11 mouse cellular contexts compared by ENCODE assay signal in genomic region chr15:31532331-31533021, GRCm38 (mm10). TPM values are rescaled to one million over a fixed set of nuclear protein-coding genes. Genes with fewer than 3 reads are reported as not detected.
A peak's percentile ranks its signal among the peaks of the same experiment; 100 is the strongest.
DNase-seq lines count a peak whose midpoint lies in the region; ATAC-seq and TF ChIP-seq lines count a peak whose summit lies in the region.
"Had no signal": no experiment of that assay in that cellular context is flagged by ENCODE, and none has a peak within 500 bp of the region (broad histone marks: within the 10 kb centered on the region; RNA-seq: fewer than 3 reads in every experiment).

No protein-coding gene starts in this region.

- H3K36me3 ChIP-seq in embryonic facial prominence, embryonic 14.5 days (ENCODE audit: control insufficient read depth, insufficient read depth, low read length): no peaks in the 10 kb centered on the region
- H3K36me3 ChIP-seq in embryonic facial prominence, embryonic 10.5 days (replicated peaks): peaks cover 9% of the 10 kb centered on the region
- H3K36me3 ChIP-seq in midbrain, embryonic 11.5 days (ENCODE audit: control insufficient read depth, insufficient read depth, low read length): no peaks in the 10 kb centered on the region
- H3K36me3 ChIP-seq in midbrain, postnatal 0 days (ENCODE audit: insufficient read depth, low read length): no peaks in the 10 kb centered on the region
- no peaks in the 10 kb centered on the region for H3K36me3 ChIP-seq in forebrain, embryonic 14.5 days (ENCODE audit: control insufficient read depth, insufficient read depth, low read length)
- no peaks in the 10 kb centered on the region for H3K36me3 ChIP-seq in midbrain, embryonic 16.5 days (ENCODE audit: control insufficient read depth, insufficient read depth, low read length)
- H3K36me3 ChIP-seq: limb, embryonic 12.5 days had no signal

- no peaks in the 10 kb centered on the region for H3K27me3 ChIP-seq in embryonic facial prominence, embryonic 14.5 days (replicated peaks; ENCODE audit: control insufficient read depth, insufficient read depth, low read length)
- H3K27me3 ChIP-seq in embryonic facial prominence, embryonic 10.5 days (replicated peaks; ENCODE audit: low read depth, poor library complexity, severe bottlenecking): no peaks in the 10 kb centered on the region
- no peaks in the 10 kb centered on the region for H3K27me3 ChIP-seq in midbrain, embryonic 11.5 days (ENCODE audit: control insufficient read depth, insufficient read depth, low read length)
- H3K27me3 ChIP-seq in midbrain, postnatal 0 days (ENCODE audit: insufficient read depth, low read length): no peaks in the 10 kb centered on the region
- no peaks in the 10 kb centered on the region for H3K27me3 ChIP-seq in forebrain, embryonic 14.5 days (replicated peaks; ENCODE audit: control insufficient read depth, insufficient read depth, low read length)
- H3K27me3 ChIP-seq in midbrain, embryonic 16.5 days (ENCODE audit: control insufficient read depth, insufficient read depth, low read depth, low read length): no peaks in the 10 kb centered on the region
- H3K27me3 ChIP-seq: limb, embryonic 12.5 days had no signal

- TF ChIP-seq CTCF in midbrain, postnatal 0 days (IDR thresholded peaks at IDR 0.05): no peak

- H3K9ac ChIP-seq in embryonic facial prominence, embryonic 14.5 days (ENCODE audit: low read depth, low read length): no peak overlapping the region
- no peak overlapping the region for H3K9ac ChIP-seq in midbrain, embryonic 11.5 days (ENCODE audit: low read length)
- no peak overlapping the region for H3K9ac ChIP-seq in midbrain, postnatal 0 days (replicated peaks; ENCODE audit: low read length, poor library complexity, severe bottlenecking)
- no peak overlapping the region for H3K9ac ChIP-seq in forebrain, embryonic 14.5 days (ENCODE audit: low read length)
- H3K9ac ChIP-seq in midbrain, embryonic 16.5 days (ENCODE audit: low read depth, low read length): no peak overlapping the region

- no peak for ATAC-seq in embryonic facial prominence, embryonic 14.5 days (ENCODE audit: low read depth)
- no peak for ATAC-seq in midbrain, embryonic 11.5 days (ENCODE audit: low FRiP score)
- ATAC-seq in midbrain, postnatal 0 days (ENCODE audit: low FRiP score): no peak
- ATAC-seq in forebrain, embryonic 14.5 days: no peak
- no peak for ATAC-seq in midbrain, embryonic 16.5 days

- peaks cover 13% of the 10 kb centered on the region; the same call in 1 of the 2 replicates for H3K4me1 ChIP-seq in embryonic facial prominence, embryonic 14.5 days (ENCODE audit: control insufficient read depth, insufficient read depth, low read length)
- peaks cover 39% of the 10 kb centered on the region for H3K4me1 ChIP-seq in embryonic facial prominence, embryonic 10.5 days
- peaks cover 20% of the 10 kb centered on the region for H3K4me1 ChIP-seq in midbrain, embryonic 11.5 days (ENCODE audit: control insufficient read depth, insufficient read depth, low read length)
- peaks cover 14% of the 10 kb centered on the region for H3K4me1 ChIP-seq in midbrain, postnatal 0 days (ENCODE audit: insufficient read depth, low read length)
- H3K4me1 ChIP-seq in forebrain, embryonic 14.5 days (ENCODE audit: control insufficient read depth, insufficient read depth, low read length): peaks cover 18% of the 10 kb centered on the region
- peaks cover 25% of the 10 kb centered on the region for H3K4me1 ChIP-seq in midbrain, embryonic 16.5 days (ENCODE audit: control insufficient read depth, insufficient read depth, low read length)

- peak overlapping the region; percentile 65; the same call in 1 of the 2 replicates for H3K4me2 ChIP-seq in embryonic facial prominence, embryonic 14.5 days (ENCODE audit: low read depth, low read length)
- peak overlapping the region; percentile 60; the same call in 1 of the 2 replicates for H3K4me2 ChIP-seq in midbrain, embryonic 11.5 days
- H3K4me2 ChIP-seq in midbrain, postnatal 0 days (ENCODE audit: low read depth, low read length, poor library complexity, severe bottlenecking): no peak overlapping the region
- H3K4me2 ChIP-seq in forebrain, embryonic 14.5 days (ENCODE audit: low read length): peak overlapping the region; percentile 54; the same call in 1 of the 2 replicates
- H3K4me2 ChIP-seq in midbrain, embryonic 16.5 days (ENCODE audit: low read length): peak overlapping the region; percentile 66; the same call in 1 of the 2 replicates

- no peak overlapping the region for H3K4me3 ChIP-seq in embryonic facial prominence, embryonic 14.5 days (ENCODE audit: low read depth, low read length)
- no peak overlapping the region; the same call in 1 of the 2 replicates for H3K4me3 ChIP-seq in embryonic facial prominence, embryonic 10.5 days
- H3K4me3 ChIP-seq in midbrain, embryonic 11.5 days (ENCODE audit: low read depth, low read length): no peak overlapping the region
- H3K4me3 ChIP-seq in midbrain, postnatal 0 days (ENCODE audit: low read depth, low read length): no peak overlapping the region
- no peak overlapping the region for H3K4me3 ChIP-seq in forebrain, embryonic 14.5 days (ENCODE audit: low read depth, low read length)
- no peak overlapping the region for H3K4me3 ChIP-seq in midbrain, embryonic 16.5 days (ENCODE audit: low read depth, low read length)

- H3K27ac ChIP-seq in embryonic facial prominence, embryonic 14.5 days (replicated peaks; ENCODE audit: low read depth, low read length): no peak overlapping the region
- no peak overlapping the region for H3K27ac ChIP-seq in embryonic facial prominence, embryonic 10.5 days (replicated peaks)
- no peak overlapping the region for H3K27ac ChIP-seq in midbrain, embryonic 11.5 days (ENCODE audit: low read depth, low read length)
- no peak overlapping the region for H3K27ac ChIP-seq in midbrain, postnatal 0 days (ENCODE audit: low read depth, low read length)
- H3K27ac ChIP-seq in forebrain, embryonic 14.5 days (ENCODE audit: low read depth, low read length): 0 out of 2 replicates have a peak overlapping the region, but pooled peaks have one; percentile 98
- no peak overlapping the region for H3K27ac ChIP-seq in midbrain, embryonic 16.5 days (ENCODE audit: low read length)

- H3K9me3 ChIP-seq in embryonic facial prominence, embryonic 14.5 days (ENCODE audit: control insufficient read depth, low read length): 0 out of 2 replicates have a peak, but pooled peaks cover 4% of the 10 kb centered on the region
- no peaks in the 10 kb centered on the region for H3K9me3 ChIP-seq in embryonic facial prominence, embryonic 10.5 days
- H3K9me3 ChIP-seq in midbrain, embryonic 11.5 days (ENCODE audit: control insufficient read depth, low read length): no peaks in the 10 kb centered on the region
- H3K9me3 ChIP-seq in midbrain, postnatal 0 days (ENCODE audit: low read length): no peaks in the 10 kb centered on the region
- H3K9me3 ChIP-seq in forebrain, embryonic 14.5 days (replicated peaks; ENCODE audit: control insufficient read depth, low read length): no peaks in the 10 kb centered on the region
- H3K9me3 ChIP-seq in midbrain, embryonic 16.5 days (replicated peaks; ENCODE audit: control insufficient read depth, low read length, poor library complexity, severe bottlenecking): no peaks in the 10 kb centered on the region
- H3K9me3 ChIP-seq: heart, embryonic 10.5 days; limb, embryonic 12.5 days had no signal

- 97% methylated on average over 2 of the region's 2 CpGs for whole genome bisulfite sequencing in embryonic facial prominence, embryonic 14.5 days
- WGBS in embryonic facial prominence, embryonic 10.5 days: 98% methylated on average over 2 of the region's 2 CpGs
- WGBS in midbrain, embryonic 11.5 days: 95% methylated on average over 2 of the region's 2 CpGs
- WGBS in midbrain, postnatal 0 days: 98% methylated on average over 2 of the region's 2 CpGs
- 97% methylated on average over 2 of the region's 2 CpGs for WGBS in forebrain, embryonic 14.5 days
- 97% methylated on average over 2 of the region's 2 CpGs for WGBS in midbrain, embryonic 16.5 days

- no peak for DNase-seq in embryonic facial prominence, embryonic 14.5 days (ENCODE audit: low spot score)
- DNase-seq in embryonic facial prominence, embryonic 10.5 days (ENCODE audit: low spot score): no peak
- peak; percentile 73 for DNase-seq in midbrain, embryonic 11.5 days (ENCODE audit: low spot score, missing footprints)
- no peak for DNase-seq in midbrain, postnatal 0 days (ENCODE audit: low spot score)
- DNase-seq in forebrain, embryonic 14.5 days (ENCODE audit: low spot score): no peak
- no peak for DNase-seq in adrenal gland, adult 18-20 months (ENCODE audit: low spot score in 2 of 2)
- DNase-seq in yolk sac, embryonic 10.5 days (ENCODE audit: low spot score): no peak
- DNase-seq: kidney, postnatal 14 days had no signal

RNA-seq across cellular contexts. Expression of gene March6, which starts 1.6 kb away (rescaled TPM):
- 33.8 and 35.5 TPM in 2 replicates for polyA plus RNA-seq in embryonic facial prominence, embryonic 14.5 days (2014; fragmentation: Nextera tagmentation; extraction: Ambion mirVana)
- 38.9 and 39.8 TPM in 2 replicates for polyA plus RNA-seq in embryonic facial prominence, embryonic 10.5 days (2016; fragmentation: Nextera tagmentation; extraction: Ambion mirVana)
- polyA plus RNA-seq in midbrain, embryonic 11.5 days (2014; fragmentation: Nextera tagmentation; extraction: Ambion mirVana): 53.9 and 55.9 TPM in 2 replicates
- total RNA-seq in midbrain, postnatal 0 days (2014; rRNA removed): 198 and 249 TPM in 2 replicates
- polyA plus RNA-seq in midbrain, postnatal 0 days (2015; fragmentation: Nextera tagmentation; extraction: Ambion mirVana): 66.4 and 72.1 TPM in 2 replicates
- polyA plus RNA-seq in forebrain, embryonic 14.5 days (2014; fragmentation: Nextera tagmentation; extraction: Ambion mirVana): 68.3 and 86.6 TPM in 2 replicates
- 99.8 and 106 TPM in 2 replicates for polyA plus RNA-seq in midbrain, embryonic 16.5 days (2015; fragmentation: Nextera tagmentation; extraction: Ambion mirVana)
- total RNA-seq in adrenal gland, adult 18-20 months (2021): 100 to 1,000 TPM in 1 of 2 experiments, 10 to 100 TPM in 1; 84.7 to 161 TPM

RNA-seq across cellular contexts. Expression of gene Cmbl, which starts 32.7 kb away (rescaled TPM):
- 6.9 and 11.2 TPM in 2 replicates for polyA plus RNA-seq in embryonic facial prominence, embryonic 14.5 days (2014; fragmentation: Nextera tagmentation; extraction: Ambion mirVana)
- 2.3 and 2.5 TPM in 2 replicates for polyA plus RNA-seq in embryonic facial prominence, embryonic 10.5 days (2016; fragmentation: Nextera tagmentation; extraction: Ambion mirVana)
- 1.5 and 1.6 TPM in 2 replicates for polyA plus RNA-seq in midbrain, embryonic 11.5 days (2014; fragmentation: Nextera tagmentation; extraction: Ambion mirVana)
- 27.5 and 34.3 TPM in 2 replicates for total RNA-seq in midbrain, postnatal 0 days (2014; rRNA removed)
- 25.1 and 25.9 TPM in 2 replicates for polyA plus RNA-seq in midbrain, postnatal 0 days (2015; fragmentation: Nextera tagmentation; extraction: Ambion mirVana)
- 6.5 and 9.8 TPM in 2 replicates for polyA plus RNA-seq in forebrain, embryonic 14.5 days (2014; fragmentation: Nextera tagmentation; extraction: Ambion mirVana)
- polyA plus RNA-seq in midbrain, embryonic 16.5 days (2015; fragmentation: Nextera tagmentation; extraction: Ambion mirVana): 8.7 and 12.8 TPM in 2 replicates
- total RNA-seq in adrenal gland, adult 18-20 months (2021): 100 to 1,000 TPM in 1 of 2 experiments, 10 to 100 TPM in 1; 69.7 to 178 TPM
